Mouse (Mus musculus) kidney, adult 2 months (tissue): ENCODE results near the gene Lsamp. TPM values are rescaled to one million over a fixed set of nuclear protein-coding genes. Genes with fewer than 3 reads are reported as not detected.

ENCODE experiments used
- DNase-seq: peaks from one replicate; pipeline ENCODE4 v3.0.0; 2021
- H3K27ac ChIP-seq: fragments of 200-500 bp; 2 replicates; pipeline ENCODE4 v1.5.1; 2012; ENCODE audit warnings: low read depth, low read length, control low read depth, inconsistent platforms; ENCODE audit not compliant: insufficient read depth
- H3K27me3 ChIP-seq: fragments of 200-500 bp; replicated peaks from 2 replicates; pipeline ENCODE4 v1.6.1; 2012; ENCODE audit warnings: mild to moderate bottlenecking, moderate library complexity, low read length, inconsistent platforms; ENCODE audit not compliant: control insufficient read depth, insufficient read depth
- H3K36me3 ChIP-seq: fragments of 200-500 bp; 2 replicates; pipeline ENCODE4 v1.6.1; 2012; ENCODE audit warnings: mild to moderate bottlenecking, moderate library complexity, low read length, inconsistent platforms; ENCODE audit not compliant: control insufficient read depth, insufficient read depth
- H3K4me1 ChIP-seq: fragments of 200-500 bp; 2 replicates; pipeline ENCODE4 v1.6.1; 2011; ENCODE audit warnings: low read length; ENCODE audit not compliant: control insufficient read depth, insufficient read depth
- H3K4me3 ChIP-seq: fragments of 200-500 bp; 2 replicates; pipeline ENCODE4 v1.5.1; 2011; ENCODE audit warnings: mild to moderate bottlenecking, low read depth, low read length, control low read depth; ENCODE audit not compliant: insufficient read depth
- CTCF ChIP-seq: fragments of 200-500 bp; conservative IDR thresholded peaks from 2 replicates; pipeline ENCODE4 v1.5.1; 2011; ENCODE audit warnings: low read depth, mild to moderate bottlenecking, control low read depth, low read length, moderate library complexity, mixed read lengths; ENCODE audit not compliant: insufficient read depth, insufficient read length
- POLR2A ChIP-seq: fragments of 200-500 bp; IDR thresholded peaks from one replicate; pipeline ENCODE4 v1.6.1; 2011; ENCODE audit warnings: low read depth, low read length, control low read depth
- WGBS: fragments of 180-500 bp; shearing (Covaris S2); methylation state at CpG from one replicate; pipeline ENCODE4 v1.1.7; 2018; 5-methylcytosine and 5-hydroxymethylcytosine counted together
- polyA plus RNA-seq: library from polyadenylated mRNA; depleted of rRNA; stranded (reverse); fragments of >200 nt; gene quantifications from 2 replicates; pipeline ENCODE4 v1.2.3, GENCODE M21; 2012

Lsamp gene
- polyA plus RNA-seq, 1 experiment = 0.38 TPM

GRCm38 (mm10) chr16:40434280-40434679, 450.1 kb downstream of the Lsamp start:
- H3K36me3 ChIP-seq = no peaks in the 10 kb centered on the region
- no peak overlapping the region for H3K4me3 ChIP-seq
- TF ChIP-seq POLR2A (no peak), CTCF (no peak)
- no peak for DNase-seq
- no peak overlapping the region for H3K27ac ChIP-seq
- WGBS = 83% methylated on average over 3 of the region's 3 CpGs
- H3K27me3 ChIP-seq = no peaks in the 10 kb centered on the region
- H3K4me1 ChIP-seq = no peaks in the 10 kb centered on the region

- Histone ChIP-seq H3K4me1 (no peaks in the 10 kb centered on the region), H3K36me3 (no peaks in the 10 kb centered on the region), H3K27me3 (no peaks in the 10 kb centered on the region), H3K27ac (no peak overlapping the region), H3K4me3 (no peak overlapping the region)
- DNase-seq = no peak
- TF ChIP-seq CTCF (no peak), POLR2A (no peak)
- 53% methylated on average over 6 of the region's 6 CpGs for WGBS
These were observed 452.3 kb downstream of the Lsamp start for GRCm38 (mm10) chr16:40436415-40436814.

- H3K4me3 ChIP-seq = no peak overlapping the region
- H3K4me1 ChIP-seq = no peaks in the 10 kb centered on the region
- no peaks in the 10 kb centered on the region for H3K27me3 ChIP-seq
- no peaks in the 10 kb centered on the region for H3K36me3 ChIP-seq
- no peak for DNase-seq
- no peak overlapping the region for H3K27ac ChIP-seq
- WGBS = 91% methylated on average over 10 of the region's 10 CpGs
- no peak for TF ChIP-seq POLR2A
- TF ChIP-seq CTCF = no peak
These were observed 453.7 kb downstream of the Lsamp start for GRCm38 (mm10) chr16:40437879-40438278.

- Histone ChIP-seq H3K4me1 (no peaks in the 10 kb centered on the region), H3K27me3 (no peaks in the 10 kb centered on the region), H3K36me3 (no peaks in the 10 kb centered on the region), H3K4me3 (no peak overlapping the region), H3K27ac (no peak overlapping the region)
- DNase-seq = no peak
- TF ChIP-seq POLR2A (no peak), CTCF (no peak)
- 68% methylated on average over 1 of the region's 1 CpGs for WGBS
These were observed 454.7 kb downstream of the Lsamp start for GRCm38 (mm10) chr16:40438876-40439275.

- no peak for DNase-seq
- Histone ChIP-seq H3K4me1 (no peaks in the 10 kb centered on the region), H3K36me3 (no peaks in the 10 kb centered on the region), H3K27ac (no peak overlapping the region), H3K4me3 (no peak overlapping the region), H3K27me3 (no peaks in the 10 kb centered on the region)
- 67% methylated on average over 5 of the region's 5 CpGs for WGBS
- no peak for TF ChIP-seq CTCF
- no peak for TF ChIP-seq POLR2A
These were observed 462.4 kb downstream of the Lsamp start for GRCm38 (mm10) chr16:40446587-40446986.

GRCm38 (mm10) chr16:40463411-40464058, 479.4 kb downstream of the Lsamp start:
- Histone ChIP-seq H3K27me3 (no peaks in the 10 kb centered on the region), H3K36me3 (no peaks in the 10 kb centered on the region), H3K4me1 (no peaks in the 10 kb centered on the region), H3K4me3 (no peak overlapping the region), H3K27ac (no peak overlapping the region)
- TF ChIP-seq CTCF (no peak), POLR2A (no peak)
- no peak for DNase-seq
- 62% methylated on average over 15 of the region's 15 CpGs for WGBS

GRCm38 (mm10) chr16:40466596-40466995, 482.4 kb downstream of the Lsamp start:
- peak; percentile 4 for DNase-seq
- TF ChIP-seq CTCF = no peak
- TF ChIP-seq POLR2A = no peak
- Histone ChIP-seq H3K27me3 (no peaks in the 10 kb centered on the region), H3K27ac (no peak overlapping the region), H3K4me3 (no peak overlapping the region), H3K4me1 (no peaks in the 10 kb centered on the region), H3K36me3 (no peaks in the 10 kb centered on the region)
- WGBS = 14% methylated on average over 8 of the region's 8 CpGs
